Mouse (Mus musculus): ENCODE measurements at regions not wholly inside any gene's neighbourhood (a gene's known extent, or its start where the extent isn't known, plus 50 kb on each side); places are given as distances from the start of the nearest gene placed in this dataset.

- H3K4me1 ChIP-seq (ENCODE audit: control insufficient read depth, insufficient read depth, low read length), result 0 out of 2 replicates have a peak, but pooled peaks cover 4% of the 10 kb centered on the region
- DNase-seq (ENCODE audit: low spot score) (no peak), ATAC-seq (ENCODE audit: low read depth) (no peak)
- H3K4me2 ChIP-seq (ENCODE audit: low read depth, low read length), result no peak overlapping the region
- no peak overlapping the region for H3K27ac ChIP-seq (replicated peaks; ENCODE audit: low read depth, low read length)
- no peak overlapping the region for H3K9ac ChIP-seq (ENCODE audit: low read depth, low read length)
- no peaks in the 10 kb centered on the region for H3K27me3 ChIP-seq (replicated peaks; ENCODE audit: control insufficient read depth, insufficient read depth, low read length)
- H3K4me3 ChIP-seq (ENCODE audit: low read depth, low read length), result no peak overlapping the region
- H3K9me3 ChIP-seq (ENCODE audit: control insufficient read depth, low read length), result peaks cover 14% of the 10 kb centered on the region
- no peaks in the 10 kb centered on the region for H3K36me3 ChIP-seq (ENCODE audit: control insufficient read depth, insufficient read depth, low read length)
- 81% methylated on average over 8 of the region's 8 CpGs for WGBS
These were observed 54.6 kb upstream of the Card11 start for GRCm38 (mm10) chr5:141054991-141055390.

- Histone ChIP-seq H3K27ac (replicated peaks; ENCODE audit: low read depth, low read length) (no peak overlapping the region), H3K9me3 (ENCODE audit: control insufficient read depth, low read length) (peaks cover 14% of the 10 kb centered on the region), H3K36me3 (ENCODE audit: control insufficient read depth, insufficient read depth, low read length) (no peaks in the 10 kb centered on the region), H3K4me3 (ENCODE audit: low read depth, low read length) (no peak overlapping the region), H3K27me3 (replicated peaks; ENCODE audit: control insufficient read depth, insufficient read depth, low read length) (no peaks in the 10 kb centered on the region), H3K4me1 (ENCODE audit: control insufficient read depth, insufficient read depth, low read length) (0 out of 2 replicates have a peak, but pooled peaks cover 4% of the 10 kb centered on the region), H3K4me2 (ENCODE audit: low read depth, low read length) (no peak overlapping the region), H3K9ac (ENCODE audit: low read depth, low read length) (no peak overlapping the region)
- 46% methylated on average over 10 of the region's 10 CpGs for WGBS
- peak; percentile 68 for DNase-seq (ENCODE audit: low spot score)
- no peak for ATAC-seq (ENCODE audit: low read depth)
These were observed 55.4 kb upstream of the Card11 start for GRCm38 (mm10) chr5:141055596-141056343.

GRCm38 (mm10) chr5:141058141-141058540 is 57.8 kb upstream of the Card11 start:
- Histone ChIP-seq H3K4me1 (ENCODE audit: control insufficient read depth, insufficient read depth, low read length) (0 out of 2 replicates have a peak, but pooled peaks cover 4% of the 10 kb centered on the region), H3K36me3 (ENCODE audit: control insufficient read depth, insufficient read depth, low read length) (no peaks in the 10 kb centered on the region), H3K4me2 (ENCODE audit: low read depth, low read length) (no peak overlapping the region), H3K27ac (replicated peaks; ENCODE audit: low read depth, low read length) (no peak overlapping the region), H3K4me3 (ENCODE audit: low read depth, low read length) (no peak overlapping the region), H3K27me3 (replicated peaks; ENCODE audit: control insufficient read depth, insufficient read depth, low read length) (no peaks in the 10 kb centered on the region), H3K9me3 (ENCODE audit: control insufficient read depth, low read length) (0 out of 2 replicates have a peak, but pooled peaks cover 6% of the 10 kb centered on the region), H3K9ac (ENCODE audit: low read depth, low read length) (no peak overlapping the region)
- ATAC-seq (ENCODE audit: low read depth) (no peak), DNase-seq (ENCODE audit: low spot score) (peak; percentile 59)
- WGBS, result 67% methylated on average over 7 of the region's 7 CpGs

GRCm38 (mm10) chr5:141058863-141059262 is 58.5 kb upstream of the Card11 start:
- no peak for DNase-seq (ENCODE audit: low spot score)
- Histone ChIP-seq H3K27me3 (replicated peaks; ENCODE audit: control insufficient read depth, insufficient read depth, low read length) (no peaks in the 10 kb centered on the region), H3K9ac (ENCODE audit: low read depth, low read length) (no peak overlapping the region), H3K4me2 (ENCODE audit: low read depth, low read length) (no peak overlapping the region), H3K27ac (replicated peaks; ENCODE audit: low read depth, low read length) (no peak overlapping the region), H3K4me3 (ENCODE audit: low read depth, low read length) (no peak overlapping the region), H3K4me1 (ENCODE audit: control insufficient read depth, insufficient read depth, low read length) (0 out of 2 replicates have a peak, but pooled peaks cover 4% of the 10 kb centered on the region), H3K36me3 (ENCODE audit: control insufficient read depth, insufficient read depth, low read length) (no peaks in the 10 kb centered on the region), H3K9me3 (ENCODE audit: control insufficient read depth, low read length) (0 out of 2 replicates have a peak, but pooled peaks cover 6% of the 10 kb centered on the region)
- ATAC-seq (ENCODE audit: low read depth), result no peak
- WGBS, result 68% methylated on average over 1 of the region's 1 CpGs

GRCm38 (mm10) chr5:141062144-141062543 is 61.8 kb upstream of the Card11 start:
- Histone ChIP-seq H3K36me3 (ENCODE audit: control insufficient read depth, insufficient read depth, low read length) (no peaks in the 10 kb centered on the region), H3K9ac (ENCODE audit: low read depth, low read length) (no peak overlapping the region), H3K27me3 (replicated peaks; ENCODE audit: control insufficient read depth, insufficient read depth, low read length) (no peaks in the 10 kb centered on the region), H3K9me3 (ENCODE audit: control insufficient read depth, low read length) (0 out of 2 replicates have a peak, but pooled peaks cover 5% of the 10 kb centered on the region), H3K27ac (replicated peaks; ENCODE audit: low read depth, low read length) (no peak overlapping the region), H3K4me3 (ENCODE audit: low read depth, low read length) (no peak overlapping the region), H3K4me2 (ENCODE audit: low read depth, low read length) (no peak overlapping the region), H3K4me1 (ENCODE audit: control insufficient read depth, insufficient read depth, low read length) (no peaks in the 10 kb centered on the region)
- ATAC-seq (ENCODE audit: low read depth) (no peak), DNase-seq (ENCODE audit: low spot score) (no peak)
- 51% methylated on average over 4 of the region's 4 CpGs for WGBS

GRCm38 (mm10) chr5:141067561-141067960 is 67.2 kb upstream of the Card11 start:
- no peak for ATAC-seq (ENCODE audit: low read depth)
- Histone ChIP-seq H3K4me3 (ENCODE audit: low read depth, low read length) (no peak overlapping the region), H3K27me3 (replicated peaks; ENCODE audit: control insufficient read depth, insufficient read depth, low read length) (no peaks in the 10 kb centered on the region), H3K9me3 (ENCODE audit: control insufficient read depth, low read length) (0 out of 2 replicates have a peak, but pooled peaks cover 5% of the 10 kb centered on the region), H3K4me1 (ENCODE audit: control insufficient read depth, insufficient read depth, low read length) (no peaks in the 10 kb centered on the region), H3K9ac (ENCODE audit: low read depth, low read length) (no peak overlapping the region), H3K27ac (replicated peaks; ENCODE audit: low read depth, low read length) (no peak overlapping the region), H3K36me3 (ENCODE audit: control insufficient read depth, insufficient read depth, low read length) (no peaks in the 10 kb centered on the region), H3K4me2 (ENCODE audit: low read depth, low read length) (no peak overlapping the region)
- WGBS, result 86% methylated on average over 7 of the region's 7 CpGs
- no peak for DNase-seq (ENCODE audit: low spot score)

- 73% methylated on average over 3 of the region's 3 CpGs for WGBS
- H3K4me1 ChIP-seq (ENCODE audit: control insufficient read depth, insufficient read depth, low read length), result no peaks in the 10 kb centered on the region
- no peak for ATAC-seq (ENCODE audit: low read depth)
These were observed 74.1 kb upstream of the Card11 start for GRCm38 (mm10) chr5:141074457-141074856.

GRCm38 (mm10) chr5:141076158-141076557 is 75.8 kb upstream of the Card11 start:
- H3K9ac ChIP-seq (ENCODE audit: low read depth, low read length), result no peak overlapping the region
- no peaks in the 10 kb centered on the region for H3K27me3 ChIP-seq (replicated peaks; ENCODE audit: control insufficient read depth, insufficient read depth, low read length)
- ATAC-seq (ENCODE audit: low read depth) (no peak), DNase-seq (ENCODE audit: low spot score) (no peak)
- no peaks in the 10 kb centered on the region for H3K36me3 ChIP-seq (ENCODE audit: control insufficient read depth, insufficient read depth, low read length)
- H3K4me2 ChIP-seq (ENCODE audit: low read depth, low read length), result no peak overlapping the region
- no peaks in the 10 kb centered on the region for H3K9me3 ChIP-seq (ENCODE audit: control insufficient read depth, low read length)
- H3K27ac ChIP-seq (replicated peaks; ENCODE audit: low read depth, low read length), result no peak overlapping the region
- no peaks in the 10 kb centered on the region for H3K4me1 ChIP-seq (ENCODE audit: control insufficient read depth, insufficient read depth, low read length)
- 51% methylated on average over 7 of the region's 7 CpGs for WGBS
- no peak overlapping the region for H3K4me3 ChIP-seq (ENCODE audit: low read depth, low read length)

More at GRCm38 (mm10) chr5:141074457-141074856, 74.1 kb upstream of the Card11 start:
- H3K27ac ChIP-seq (replicated peaks; ENCODE audit: low read depth, low read length), result no peak overlapping the region
- H3K36me3 ChIP-seq (ENCODE audit: control insufficient read depth, insufficient read depth, low read length), result no peaks in the 10 kb centered on the region
- no peaks in the 10 kb centered on the region for H3K27me3 ChIP-seq (replicated peaks; ENCODE audit: control insufficient read depth, insufficient read depth, low read length)
- no peaks in the 10 kb centered on the region for H3K9me3 ChIP-seq (ENCODE audit: control insufficient read depth, low read length)
- H3K4me2 ChIP-seq (ENCODE audit: low read depth, low read length), result no peak overlapping the region
- H3K4me3 ChIP-seq (ENCODE audit: low read depth, low read length), result no peak overlapping the region
- DNase-seq (ENCODE audit: low spot score), result no peak
- no peak overlapping the region for H3K9ac ChIP-seq (ENCODE audit: low read depth, low read length)

GRCm38 (mm10) chr5:141076942-141077341 is 76.6 kb upstream of the Card11 start:
- H3K9me3 ChIP-seq (ENCODE audit: control insufficient read depth, low read length), result no peaks in the 10 kb centered on the region
- H3K4me3 ChIP-seq (ENCODE audit: low read depth, low read length), result no peak overlapping the region
- H3K4me2 ChIP-seq (ENCODE audit: low read depth, low read length), result no peak overlapping the region
- no peak overlapping the region for H3K27ac ChIP-seq (replicated peaks; ENCODE audit: low read depth, low read length)
- ATAC-seq (ENCODE audit: low read depth) (no peak), DNase-seq (ENCODE audit: low spot score) (no peak)
- no peaks in the 10 kb centered on the region for H3K36me3 ChIP-seq (ENCODE audit: control insufficient read depth, insufficient read depth, low read length)
- 90% methylated on average over 2 of the region's 2 CpGs for WGBS
- H3K9ac ChIP-seq (ENCODE audit: low read depth, low read length), result no peak overlapping the region
- H3K27me3 ChIP-seq (replicated peaks; ENCODE audit: control insufficient read depth, insufficient read depth, low read length), result no peaks in the 10 kb centered on the region
- no peaks in the 10 kb centered on the region for H3K4me1 ChIP-seq (ENCODE audit: control insufficient read depth, insufficient read depth, low read length)
